Mouse (Mus musculus) right cerebral cortex, postnatal 14 days (tissue): ENCODE data around the gene Dlgap5.

Experiments
- DNase-seq: peaks from one replicate; pipeline ENCODE4 v3.0.0; 2022

Gene Dlgap5

DNA sequence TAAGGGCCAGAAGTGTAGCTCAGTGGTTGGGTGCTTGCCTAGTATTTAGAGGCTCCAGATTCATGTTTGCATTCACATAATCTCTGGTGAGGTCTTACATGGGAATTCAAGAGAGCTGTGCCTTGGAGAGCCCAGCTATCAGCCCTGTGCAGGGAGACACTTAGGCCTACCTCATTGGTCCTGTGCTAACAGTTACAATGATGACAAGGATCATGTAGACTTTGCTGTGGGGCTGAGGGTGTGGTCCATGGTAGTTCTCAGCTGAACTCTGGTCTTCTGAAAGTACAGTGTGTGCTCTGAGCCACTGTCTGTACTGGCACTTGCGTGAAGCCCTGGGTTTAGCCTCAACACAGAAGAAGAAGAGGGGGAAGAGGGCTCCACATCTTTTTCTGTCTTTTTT is 71.5 kb downstream of the Dlgap5 start:
- DNase-seq = no peak

- no peak for DNase-seq
These were observed 76.4 kb downstream of the Dlgap5 start for GRCm38 (mm10) chr14:47341811-47342291.

DNA sequence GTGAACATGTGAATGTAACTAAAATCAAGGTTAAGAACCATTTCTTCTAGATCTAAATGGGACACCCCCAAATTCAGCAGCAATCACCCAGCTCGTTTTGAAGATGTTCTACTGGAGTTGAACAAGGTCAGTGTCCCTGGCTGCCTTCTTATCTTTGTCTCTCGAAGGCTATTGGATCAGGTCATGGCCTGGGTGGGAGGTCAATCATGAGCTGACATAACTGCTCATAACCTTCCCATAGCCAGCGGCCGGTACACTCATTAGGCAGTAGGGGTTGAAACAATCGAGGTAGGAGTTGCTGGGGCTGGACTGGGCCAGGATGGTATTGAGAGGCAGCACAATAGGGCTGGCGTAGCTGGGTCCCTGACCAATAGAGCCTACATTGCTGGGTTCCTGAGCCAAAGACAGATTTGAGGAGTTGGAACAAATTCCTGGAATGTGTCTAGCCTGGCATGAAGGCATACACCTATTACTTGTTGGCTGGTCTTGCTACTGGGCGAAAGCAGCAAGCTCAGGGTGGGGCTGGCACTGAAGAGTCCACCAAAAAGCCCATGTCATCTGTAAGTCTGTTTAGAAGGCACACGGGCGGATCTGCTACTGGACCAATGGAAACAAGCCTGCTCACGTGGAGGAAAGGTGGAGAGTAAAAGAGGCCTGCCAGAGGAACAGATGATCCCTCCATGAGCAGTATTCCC is 77.8 kb downstream of the Dlgap5 start:
- no peak for DNase-seq
